Mouse (Mus musculus): ENCODE results near the gene Cxcl16.

Gene Cxcl16

GRCm38 (mm10) chr11:70412591-70412990 is 47.2 kb downstream of the Cxcl16 start:
- DNase-seq (ENCODE audit: low spot score) = no peak

GRCm38 (mm10) chr11:70410297-70410643 is 49.5 kb downstream of the Cxcl16 start:
- DNase-seq (ENCODE audit: low spot score) = no peak

- peak; percentile 89 for DNase-seq (ENCODE audit: low spot score)
These were observed 50.0 kb downstream of the Cxcl16 start, which contains the start of gene Pelp1 for GRCm38 (mm10) chr11:70409594-70410296. Pelp1 (minus strand) TSS chr11:70410031.
